Mouse (Mus musculus): ENCODE data around the gene Cd300a.

Cd300a gene

DNA sequence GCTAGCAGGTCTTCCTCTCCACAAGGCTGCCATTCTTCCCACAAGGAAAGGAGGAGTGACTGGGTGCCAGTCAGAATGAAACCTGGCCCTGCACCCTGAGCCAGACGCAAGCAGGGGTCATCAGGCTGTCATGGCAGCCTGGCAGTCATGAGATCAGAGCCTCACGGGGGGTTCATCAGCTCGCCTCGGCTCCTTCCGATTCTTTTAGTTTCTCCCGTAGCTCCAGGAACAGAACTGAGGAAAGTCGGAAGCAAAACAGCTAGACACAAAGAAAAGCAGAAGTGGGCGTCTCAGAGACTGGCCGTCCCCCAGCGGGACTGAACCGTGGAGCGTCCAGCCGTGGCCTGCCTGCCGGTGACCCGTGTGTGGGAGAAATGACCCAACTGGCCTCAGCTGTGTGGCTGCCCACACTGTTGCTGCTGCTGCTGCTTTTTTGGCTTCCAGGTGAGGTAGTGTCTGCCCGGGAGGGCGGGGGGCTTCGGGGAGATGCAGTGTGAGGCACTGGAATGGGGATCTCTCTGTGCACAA is at the start of gene Cd300a:
Cd300a (plus strand) TSS at position 51 of the 528 bp plus-strand sequence.
- in situ Hi-C loops (cut with MboI, MseI), result no loop called here

DNA sequence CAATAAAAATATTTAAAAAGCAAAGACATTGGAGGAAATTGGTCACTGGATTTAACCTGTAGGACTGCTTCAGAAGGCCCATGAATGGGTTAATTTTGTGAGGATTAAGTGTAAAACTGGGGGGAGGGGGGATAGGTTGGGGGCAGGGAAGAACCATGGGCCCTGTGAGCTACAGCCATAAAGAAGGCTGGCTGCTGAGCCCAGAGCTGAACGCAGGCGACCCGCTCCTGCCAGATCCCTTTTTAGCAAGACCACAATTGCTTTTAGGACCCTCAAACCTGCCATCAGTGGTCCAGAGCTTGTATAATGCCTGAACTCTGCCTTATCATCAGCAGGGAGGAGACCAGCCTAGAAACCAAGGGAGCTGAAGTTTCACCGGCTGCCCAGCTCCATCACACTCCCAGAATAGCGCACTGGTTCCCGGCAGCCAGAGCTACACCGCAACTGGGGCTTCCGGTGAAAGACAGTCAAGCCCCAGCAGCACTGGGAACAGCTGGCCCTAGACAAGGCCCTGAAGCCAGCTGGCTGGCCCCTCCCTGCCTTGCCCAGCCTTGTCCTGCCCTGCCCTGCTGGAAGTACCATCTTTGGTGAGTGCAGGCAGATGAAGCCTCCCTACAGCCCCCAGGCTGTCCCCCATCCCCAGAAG is 45.9 kb upstream of the Cd300a start:
- in situ Hi-C loops (cut with MboI, MseI), result no loop called here

DNA sequence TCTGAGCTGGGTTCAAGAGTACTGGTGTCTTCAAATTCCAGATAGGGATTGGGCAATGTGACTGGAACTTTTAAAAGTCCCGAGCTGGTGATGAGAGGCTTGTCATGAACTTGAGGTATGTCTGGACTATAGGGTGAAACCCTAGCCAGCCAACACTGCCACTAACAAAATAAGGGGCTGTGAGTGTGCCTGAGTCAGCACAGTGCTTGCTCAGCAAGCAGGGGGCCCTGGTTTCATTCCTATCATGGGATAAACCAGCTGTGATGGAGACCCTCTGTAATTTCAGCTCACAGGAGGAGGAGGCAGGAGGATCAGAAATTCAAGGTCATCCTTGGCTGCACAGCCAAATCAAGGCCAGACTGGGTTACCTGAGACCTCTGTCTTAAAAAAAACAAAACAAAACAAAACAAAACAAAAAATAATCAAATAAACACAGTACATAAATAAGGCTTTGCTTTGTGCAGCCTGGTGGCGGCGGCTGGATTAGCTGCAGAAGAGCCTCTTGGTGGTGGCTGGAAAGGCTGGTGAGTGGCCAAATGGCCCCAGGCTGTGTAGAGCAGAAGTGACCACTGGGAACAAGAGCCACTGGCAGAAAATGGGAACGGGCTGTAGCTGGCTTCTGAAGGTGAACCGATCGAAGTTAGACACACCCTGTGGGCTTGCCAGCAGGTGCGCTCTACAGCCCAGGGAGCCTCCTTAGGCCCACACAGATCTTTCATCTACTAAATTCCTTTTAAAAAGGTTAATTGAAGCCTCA is 45.2 kb upstream of the Cd300a start:
- in situ Hi-C loops (cut with MboI, MseI), result no loop called here

DNA sequence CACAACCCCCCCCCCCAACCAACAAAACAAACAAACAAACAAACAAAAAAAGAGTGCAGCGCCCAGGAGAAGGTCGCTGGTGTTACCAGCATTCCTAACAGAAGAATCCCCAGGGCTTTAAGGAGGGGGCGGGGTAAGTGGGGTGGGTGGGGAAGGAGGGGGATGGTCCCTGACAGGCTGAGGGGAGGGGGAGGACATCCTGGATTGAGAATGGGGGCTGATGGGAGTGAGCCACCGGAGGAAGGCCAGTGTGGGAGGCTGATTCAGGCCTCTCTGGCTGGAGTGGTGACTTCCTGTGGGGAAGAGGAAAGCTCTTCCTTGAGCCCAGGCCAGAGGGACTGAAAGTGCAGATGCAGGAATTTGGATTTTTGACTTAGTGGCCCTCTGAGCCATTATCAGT is 43.5 kb upstream of the Cd300a start:
- in situ Hi-C loops (cut with MboI, MseI), result no loop called here

DNA sequence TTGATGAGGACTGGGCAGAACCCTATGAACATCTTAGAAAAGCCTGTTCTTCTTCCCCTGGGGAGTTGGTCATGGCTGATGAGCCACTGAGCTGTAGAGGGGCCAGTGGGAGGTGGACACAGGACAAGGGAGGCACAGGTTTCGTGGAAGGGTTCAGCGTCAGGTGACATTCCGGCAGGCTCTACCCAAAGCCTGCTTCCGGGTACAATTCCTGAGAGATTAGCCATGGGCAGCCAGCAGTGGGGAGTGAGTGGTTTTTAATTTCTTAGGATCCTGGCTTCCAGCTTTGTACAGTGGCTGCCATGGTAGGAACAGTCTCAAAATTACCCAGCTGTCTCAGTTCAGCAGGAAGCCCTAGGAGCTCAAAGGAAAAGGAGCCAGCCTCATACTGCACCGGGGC is 42.8 kb upstream of the Cd300a start:
- in situ Hi-C loops (cut with MboI, MseI), result no loop called here

DNA sequence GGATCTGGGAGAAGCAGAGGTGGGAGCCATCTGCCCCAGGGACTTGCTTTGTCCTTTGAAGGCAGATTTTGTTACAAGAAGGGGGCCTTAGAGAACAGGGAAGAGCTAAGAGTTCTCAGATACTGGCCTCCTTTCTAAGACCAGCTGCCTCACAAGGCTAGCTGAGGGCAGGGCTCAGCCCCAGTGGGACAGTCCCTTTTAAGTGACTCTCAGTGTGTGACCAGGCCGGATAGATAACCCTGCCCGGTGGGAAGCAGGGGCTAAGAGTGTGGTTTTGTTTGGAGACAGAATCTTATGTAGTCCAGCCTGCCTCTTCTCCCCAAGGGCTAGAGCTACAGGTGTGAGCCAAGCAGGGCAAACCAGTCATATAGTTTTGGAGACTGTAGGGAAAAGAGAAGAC is 40.3 kb upstream of the Cd300a start:
- in situ Hi-C loops (cut with MboI, MseI), result no loop called here

DNA sequence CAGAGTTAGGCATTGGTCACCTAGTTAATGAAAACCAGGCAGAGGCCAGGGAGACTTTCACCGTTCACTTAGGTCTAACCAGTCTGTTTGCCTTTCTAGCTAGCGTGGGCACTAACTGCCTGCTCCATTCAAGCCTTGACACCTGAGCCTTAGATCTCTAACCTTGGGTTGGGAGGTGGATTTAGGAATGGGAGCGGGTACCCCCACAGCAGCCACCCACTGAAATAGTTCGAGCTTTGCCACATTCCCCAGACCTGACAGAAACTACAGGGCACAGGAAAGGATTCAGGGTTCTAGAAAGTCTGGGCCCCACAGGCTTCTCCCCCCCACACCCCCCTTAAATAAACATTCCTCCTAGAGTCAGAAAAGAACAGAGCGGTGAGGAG is 39.8 kb upstream of the Cd300a start:
- in situ Hi-C loops (cut with MboI, MseI), result no loop called here

DNA sequence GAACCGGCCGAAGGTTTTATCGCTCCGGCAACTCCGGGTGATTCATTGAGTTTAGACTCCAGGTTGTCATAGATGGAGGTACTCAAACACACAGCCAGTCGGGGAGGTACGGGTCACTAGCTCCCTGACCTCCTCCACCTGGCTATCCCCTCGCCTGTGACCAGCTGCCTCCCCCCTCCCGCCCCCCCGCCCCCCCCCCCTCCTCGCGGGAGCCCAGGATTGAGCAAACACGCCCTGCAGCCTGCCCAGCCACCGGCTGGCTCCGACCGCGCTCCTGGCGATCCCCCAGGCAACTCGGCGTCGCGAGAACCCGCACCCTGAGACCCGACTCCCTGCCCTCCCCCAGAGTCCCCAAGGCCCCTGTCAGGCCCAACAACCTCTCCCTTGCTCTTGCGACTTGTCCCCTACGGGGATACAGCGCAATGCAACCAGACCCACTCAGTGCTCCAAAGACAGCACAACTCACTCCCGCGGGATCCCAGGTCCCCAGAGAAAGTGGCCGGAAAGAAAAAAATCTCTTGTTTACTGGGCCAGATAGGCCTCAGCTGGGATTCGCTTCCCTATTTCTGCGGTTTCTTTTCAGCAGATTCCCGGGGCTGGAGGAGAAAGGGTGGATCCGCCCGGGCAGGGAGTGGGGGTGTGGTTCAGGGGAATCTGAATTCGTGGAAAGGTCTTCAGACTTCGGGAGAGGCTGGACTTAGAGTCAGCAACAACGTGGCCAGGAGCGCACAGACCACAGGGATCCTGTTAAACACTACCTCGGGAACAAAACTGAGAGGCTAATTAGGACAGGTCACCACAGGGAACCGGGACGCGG is 39.2 kb upstream of the Cd300a start, which contains the start of gene Gprc5c:
Gprc5c (plus strand) TSS at position 701 of the 817 bp plus-strand sequence.
- in situ Hi-C loops (cut with MboI, MseI), result no loop called here

DNA sequence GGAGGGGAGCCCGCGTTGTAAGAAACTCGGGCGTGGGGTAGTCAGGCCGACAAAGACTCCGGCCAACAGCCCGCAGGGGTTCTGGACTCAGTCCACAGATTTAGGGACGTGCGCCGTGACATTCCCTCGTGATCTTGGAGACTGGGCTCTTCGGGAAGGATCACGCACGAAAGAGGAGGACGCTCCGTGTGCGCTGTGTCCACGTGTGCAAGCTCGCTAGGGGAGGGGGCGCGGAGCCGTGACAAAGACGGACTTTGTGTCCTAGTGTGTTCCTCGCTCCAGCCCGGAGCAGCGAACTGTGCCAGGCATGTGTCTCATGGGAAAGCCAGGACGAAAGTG is 38.6 kb upstream of the Cd300a start:
- in situ Hi-C loops (cut with MboI, MseI), result no loop called here

DNA sequence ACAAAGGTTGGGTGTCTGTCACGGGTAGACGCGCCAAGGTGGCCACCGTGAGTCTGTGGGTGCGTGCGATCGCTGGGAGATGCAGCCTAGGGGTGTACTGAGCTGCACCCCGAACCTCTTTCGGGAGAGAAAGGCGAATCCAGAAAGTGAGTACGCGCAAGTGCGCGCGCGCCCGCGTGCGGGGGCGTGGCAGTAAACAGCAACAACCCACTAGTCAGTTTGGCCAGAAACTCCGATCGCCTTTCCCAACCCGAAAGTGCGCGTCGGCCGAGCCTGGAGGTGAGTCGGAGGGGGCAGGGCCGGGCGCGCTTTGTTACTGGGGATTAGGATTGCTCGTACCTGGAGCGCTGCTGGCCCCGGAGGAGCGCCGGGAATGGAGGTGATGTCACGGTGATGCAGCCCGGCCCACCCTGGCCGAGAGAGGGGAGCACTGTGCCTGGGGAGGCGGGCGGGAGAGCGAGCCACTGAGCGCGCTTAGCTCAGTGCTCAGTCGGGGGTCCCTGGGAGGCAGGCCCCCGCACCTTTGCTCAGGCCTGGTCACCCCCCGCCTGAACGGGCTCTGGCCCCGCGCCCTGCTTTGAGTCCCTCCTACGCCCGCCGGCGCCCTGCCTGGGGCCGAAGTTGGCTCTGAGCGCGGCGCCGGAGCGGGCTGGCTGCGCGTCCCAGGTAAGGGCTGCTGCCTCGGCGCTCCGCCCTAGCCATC is 38.1 kb upstream of the Cd300a start:
- in situ Hi-C loops (cut with MboI, MseI), result no loop called here

DNA sequence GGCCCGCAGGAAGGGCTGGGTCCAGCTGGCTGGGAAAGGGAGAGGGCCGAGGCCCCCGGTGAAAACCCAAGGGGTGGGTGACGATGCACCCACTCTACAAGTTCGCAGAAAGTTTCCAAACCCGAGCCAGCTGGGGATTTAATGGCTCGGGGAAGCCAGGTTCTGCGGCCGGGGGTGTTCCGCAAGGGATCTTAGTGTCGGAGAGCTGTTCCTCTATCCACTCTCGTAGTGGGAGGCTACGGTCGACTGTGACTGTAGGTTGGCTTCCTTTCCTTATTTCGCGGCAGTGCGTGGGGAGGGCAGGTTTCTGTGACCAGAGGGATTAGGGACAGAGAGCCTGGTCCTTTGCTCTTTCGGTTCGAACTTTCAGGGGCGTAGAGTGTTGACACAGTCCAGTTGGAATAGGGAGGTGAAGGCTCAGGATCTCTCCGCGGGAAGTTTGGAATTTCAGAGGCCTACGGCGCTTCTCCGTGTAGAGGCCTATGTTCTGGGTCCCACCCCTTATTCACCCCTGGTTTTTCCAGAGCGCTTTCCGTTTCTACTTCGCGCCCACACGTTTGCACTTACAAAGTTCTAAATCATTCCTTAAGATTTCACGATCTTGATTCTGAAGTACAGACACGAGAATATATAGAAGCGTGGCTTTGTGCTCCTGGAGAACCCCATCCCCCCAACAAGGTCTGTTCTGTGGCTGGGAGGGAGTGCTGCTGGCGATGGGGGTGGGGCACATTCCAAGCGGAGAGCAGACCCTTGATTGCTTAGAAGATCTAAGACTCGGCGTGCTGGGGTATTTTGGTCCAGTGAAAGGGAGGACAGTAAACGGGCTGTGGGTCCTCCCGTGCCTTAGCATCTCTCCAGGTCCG is 37.3 kb upstream of the Cd300a start:
- in situ Hi-C loops (cut with MboI, MseI), result no loop called here

DNA sequence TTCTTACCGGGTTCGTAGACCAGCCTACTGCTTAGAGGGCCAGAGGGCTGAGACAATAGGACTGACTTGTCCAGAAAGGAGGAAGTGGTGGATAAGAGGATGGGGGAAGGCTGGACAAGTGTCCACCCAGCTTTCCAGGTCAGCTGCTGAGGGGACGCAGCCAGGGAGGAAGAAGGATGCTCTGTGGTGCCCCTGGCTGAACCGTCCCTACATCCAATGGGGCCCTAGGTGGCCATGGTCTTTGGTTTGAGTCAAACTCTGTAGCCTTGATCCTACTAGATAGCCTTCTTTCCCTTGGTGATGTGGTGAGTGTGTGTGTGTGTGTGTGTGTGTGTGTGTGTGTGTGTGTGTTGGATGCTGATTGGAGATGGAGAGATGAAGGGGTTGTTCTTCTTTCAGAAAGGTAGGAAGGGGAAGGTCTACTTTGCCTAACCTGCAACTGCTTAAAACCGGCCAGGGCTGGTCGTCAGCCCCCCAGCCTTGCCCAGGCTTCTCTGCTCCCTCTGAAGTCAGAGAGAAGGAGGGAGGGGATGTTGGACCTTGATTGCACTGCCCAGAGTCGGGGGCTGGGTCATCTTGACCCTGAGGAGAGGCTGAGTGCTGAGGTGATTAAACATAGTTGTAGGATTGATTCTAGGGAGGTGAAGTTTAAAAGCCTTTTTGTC is 36.5 kb upstream of the Cd300a start:
- in situ Hi-C loops (cut with MboI, MseI), result no loop called here

DNA sequence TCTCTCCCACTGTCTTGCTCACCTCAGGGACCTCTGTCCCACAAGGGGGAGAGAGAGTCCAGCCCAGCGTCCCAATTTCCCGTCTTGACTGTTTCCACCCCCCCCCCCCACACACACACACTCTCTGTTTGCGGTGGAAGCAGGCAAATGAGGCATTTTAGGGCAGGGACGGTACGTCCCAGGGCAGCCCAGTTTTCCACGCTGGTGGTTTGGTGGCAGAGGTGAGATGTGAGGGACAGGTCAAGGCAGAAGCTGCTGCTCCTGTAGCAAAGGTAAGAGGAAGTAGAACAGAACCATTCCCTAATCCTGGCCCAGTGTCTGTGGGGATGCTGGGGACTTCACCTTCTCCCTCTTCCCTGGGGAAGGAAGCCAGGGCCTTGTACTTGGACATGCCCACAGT is 35.3 kb upstream of the Cd300a start:
- in situ Hi-C loops (cut with MboI, MseI), result no loop called here

DNA sequence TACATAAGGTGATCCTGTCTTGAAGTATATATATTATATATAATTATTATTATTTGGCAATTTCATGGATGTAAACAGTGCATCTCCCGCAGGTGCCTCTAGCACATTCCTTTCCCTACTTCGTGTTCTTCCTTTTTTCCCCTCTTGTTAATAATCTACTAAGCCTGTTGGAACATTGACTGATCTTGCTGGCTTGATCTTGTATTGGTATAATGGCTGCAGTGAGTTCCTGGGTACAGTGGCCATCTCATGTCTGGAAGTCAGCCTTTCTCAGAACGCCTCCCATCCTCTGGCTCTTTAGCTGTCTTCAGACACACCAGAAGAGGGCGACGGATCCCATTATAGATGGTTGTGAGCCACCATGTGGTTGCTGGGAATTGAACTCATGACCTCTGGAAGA is 33.7 kb upstream of the Cd300a start:
- in situ Hi-C loops (cut with MboI, MseI), result no loop called here

DNA sequence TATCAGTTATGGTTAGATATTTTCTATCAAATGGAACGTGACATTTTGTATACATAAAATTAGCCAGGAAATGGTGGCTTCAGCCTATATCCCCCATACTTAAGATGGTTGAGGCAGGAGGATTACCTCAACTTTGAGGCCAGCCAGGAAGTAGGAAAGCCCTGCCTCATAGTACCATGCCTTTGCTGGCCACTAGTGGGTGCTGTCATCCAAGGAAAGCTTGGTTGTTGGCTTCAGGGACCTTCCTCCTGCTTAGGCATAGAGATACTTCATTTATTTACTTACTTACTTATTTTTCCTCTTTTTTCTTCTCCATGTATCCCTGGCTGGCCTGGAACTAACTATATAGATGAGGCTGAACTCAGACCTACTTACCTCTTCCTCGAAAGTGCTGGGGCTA is 31.2 kb upstream of the Cd300a start:
- in situ Hi-C loops (cut with MboI, MseI), result no loop called here

DNA sequence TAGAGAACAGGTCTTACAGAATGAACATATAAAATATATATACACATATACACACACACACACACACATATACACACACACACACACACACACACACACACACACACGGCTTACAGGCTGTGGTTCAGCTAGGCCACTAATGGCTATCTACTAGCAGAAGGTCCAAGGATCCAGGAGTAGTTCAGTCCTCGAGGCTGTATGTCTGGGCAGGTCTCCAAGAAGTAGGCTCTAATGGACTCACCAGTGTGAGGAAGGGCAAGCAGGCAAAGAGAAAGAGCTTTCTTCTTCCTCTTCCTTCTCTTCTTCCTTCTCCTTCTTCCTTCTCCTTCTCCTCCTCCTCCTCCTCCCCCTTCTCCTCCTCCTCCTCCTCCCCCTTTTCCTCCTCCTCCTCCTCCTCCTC is 28.8 kb upstream of the Cd300a start:
- in situ Hi-C loops (cut with MboI, MseI), result no loop called here

DNA sequence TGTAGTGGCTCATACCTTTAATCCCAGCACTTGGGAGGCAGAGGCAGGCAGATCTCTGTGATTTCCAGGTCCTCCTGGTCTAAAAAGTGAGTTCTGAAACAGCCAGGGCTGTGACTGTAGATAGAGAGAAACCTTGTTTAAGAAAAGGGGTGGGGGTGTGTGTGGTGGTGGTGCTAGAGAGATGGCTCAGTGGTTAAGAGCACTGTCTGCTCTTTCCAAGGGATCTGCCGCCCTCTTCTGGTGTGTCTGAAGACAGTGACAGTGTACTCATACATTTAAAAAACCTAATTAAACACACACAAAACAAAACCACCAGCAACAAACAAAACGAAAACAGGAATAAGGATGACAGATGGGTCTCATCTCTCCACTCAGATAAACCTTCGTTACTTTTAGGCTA is 27.2 kb upstream of the Cd300a start:
- in situ Hi-C loops (cut with MboI, MseI), result no loop called here

DNA sequence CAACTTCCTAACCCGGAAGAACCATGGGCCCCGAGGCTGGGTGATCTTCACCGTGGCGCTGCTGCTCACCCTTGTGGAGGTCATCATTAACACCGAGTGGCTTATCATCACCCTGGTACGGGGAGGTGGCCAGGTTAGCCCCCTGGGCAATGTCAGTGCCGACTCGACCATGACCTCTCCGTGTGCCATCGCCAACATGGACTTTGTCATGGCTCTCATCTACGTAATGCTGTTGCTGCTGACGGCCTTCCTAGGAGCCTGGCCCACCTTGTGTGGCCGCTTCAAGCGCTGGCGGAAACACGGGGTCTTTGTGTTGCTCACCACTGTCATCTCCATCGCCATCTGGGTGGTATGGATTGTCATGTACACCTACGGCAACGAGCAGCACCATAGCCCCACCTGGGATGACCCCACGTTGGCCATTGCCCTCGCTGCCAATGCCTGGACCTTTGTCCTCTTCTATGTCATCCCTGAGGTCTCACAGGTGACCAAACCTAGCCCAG is 25.9 kb upstream of the Cd300a start:
- in situ Hi-C loops (cut with MboI, MseI), result no loop called here

DNA sequence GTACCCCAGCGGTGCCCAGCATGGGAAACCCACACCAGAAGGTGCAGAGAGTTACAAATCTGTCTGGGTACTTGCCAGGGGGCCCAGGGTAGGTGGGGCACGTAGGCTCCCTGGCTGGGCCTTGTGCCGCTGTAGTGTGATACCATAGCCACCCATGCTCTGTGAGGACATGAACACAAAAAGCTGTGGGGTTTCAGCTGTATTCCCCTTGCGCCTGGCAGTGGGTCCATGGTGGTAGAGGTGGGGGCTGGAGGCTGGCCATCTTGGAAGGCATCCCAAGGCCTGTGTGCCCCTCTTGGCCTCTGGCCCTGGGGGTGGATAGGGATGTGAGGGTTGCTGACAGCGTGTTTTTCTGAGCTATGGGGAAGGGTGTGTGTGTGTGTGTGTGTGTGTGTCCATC is 23.8 kb upstream of the Cd300a start:
- in situ Hi-C loops (cut with MboI, MseI), result no loop called here
